Mouse (Mus musculus) liver, postnatal 0 days (tissue): ENCODE data around the gene Ankrd44.

Source experiments
- CTCF ChIP-seq: sonication (generic); IDR thresholded peaks from 2 replicates; pipeline ENCODE4 v1.5.1; 2016; ENCODE audit warnings: antibody characterized with exemption, low read depth
- EP300 ChIP-seq: IDR thresholded peaks from 2 replicates; pipeline ENCODE4 v1.6.1; 2016; ENCODE audit warnings: antibody characterized with exemption, low read depth, mild to moderate bottlenecking

GRCm38 (mm10) chr1:54933646-54934045 lies 7.5 kb upstream of the Ankrd44 start:
- no peak for TF ChIP-seq EP300
- no peak for TF ChIP-seq CTCF
